Mouse (Mus musculus) E14TG2a.4 (cell line): Measurements from ENCODE around the gene Chmp4b.

Experiments
- CTCF ChIP-seq: conservative IDR thresholded peaks from 2 replicates; pipeline ENCODE4 v1.5.1; 2014; ENCODE audit warnings: low read length
- NANOG ChIP-seq: IDR thresholded peaks from 2 replicates; pipeline ENCODE4 v1.6.1; 2014; ENCODE audit warnings: borderline replicate concordance, low read length, mixed read lengths
- POU5F1 ChIP-seq: IDR thresholded peaks from 2 replicates; pipeline ENCODE4 v1.6.1; 2014; ENCODE audit warnings: low read length, borderline replicate concordance

DNA sequence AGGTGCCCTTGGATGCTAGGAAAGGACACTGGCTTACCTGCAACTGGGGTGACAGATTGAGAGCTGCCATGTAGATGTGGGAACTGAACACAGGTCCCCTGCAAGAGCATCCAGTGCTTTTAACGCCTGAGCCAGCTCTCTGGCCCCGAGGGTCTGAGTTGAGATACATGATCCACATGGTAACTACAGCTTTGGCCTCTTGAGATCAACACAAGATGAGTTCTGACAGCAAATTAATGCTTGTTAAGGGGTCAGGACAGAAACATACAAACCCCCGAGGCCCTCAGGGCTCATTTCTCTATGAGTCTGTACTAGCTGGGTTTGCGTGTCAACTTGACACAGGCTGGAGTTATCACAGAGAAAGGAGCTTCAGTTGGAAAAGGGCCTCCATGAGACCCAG is 92.4 kb downstream of the Chmp4b start:
- no peak for TF ChIP-seq CTCF
- no peak for TF ChIP-seq NANOG
- no peak for TF ChIP-seq POU5F1
